Mouse (Mus musculus) thymus, adult 2 months (tissue): ENCODE data around the gene Psmb6.

Experiments
- CTCF ChIP-seq: fragments of 200-500 bp; IDR thresholded peaks from 2 replicates; pipeline ENCODE4 v1.5.1; 2012; ENCODE audit warnings: mild to moderate bottlenecking, control low read depth, low read length, moderate library complexity, borderline replicate concordance; ENCODE audit not compliant: control insufficient read depth, poor library complexity, insufficient read depth; ENCODE audit errors: extremely low read depth
- POLR2A ChIP-seq: fragments of 200-500 bp; IDR thresholded peaks from 2 replicates; pipeline ENCODE4 v1.6.1; 2012; ENCODE audit warnings: mild to moderate bottlenecking, low read length, control low read depth, moderate library complexity; ENCODE audit not compliant: control insufficient read depth, poor library complexity, insufficient read depth; ENCODE audit errors: extremely low read depth

DNA sequence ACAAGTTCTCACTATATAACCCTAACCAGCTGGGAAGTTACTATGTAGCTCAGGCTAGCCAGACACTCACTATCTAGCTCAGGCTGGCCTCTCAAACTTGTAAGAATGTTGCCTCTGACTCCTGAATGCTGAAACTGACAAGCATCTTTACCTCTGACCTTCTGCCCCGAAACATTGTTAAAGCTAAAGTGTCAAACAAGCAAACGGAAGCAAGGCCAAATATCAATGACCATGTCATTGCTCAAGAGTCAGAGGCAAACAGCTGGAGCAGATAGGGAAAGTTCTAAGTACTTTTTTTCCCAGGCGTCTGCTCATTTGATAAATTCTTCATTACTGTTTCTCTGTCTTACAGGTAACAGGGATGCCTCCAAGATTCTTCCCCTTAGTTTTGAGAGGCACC is 23.1 kb upstream of the Psmb6 start:
- TF ChIP-seq POLR2A: no peak
- TF ChIP-seq CTCF: no peak
